Mouse (Mus musculus) ES-E14 (cell line): Measurements from ENCODE around the gene Smagp.

Source experiments
- HCFC1 ChIP-seq: IDR thresholded peaks from 2 replicates; pipeline ENCODE4 v1.6.1; 2012; ENCODE audit warnings: low read length, inconsistent platforms, borderline replicate concordance; ENCODE audit not compliant: insufficient read depth
- MAFK ChIP-seq: IDR thresholded peaks from 2 replicates; pipeline ENCODE4 v1.6.1; 2014; ENCODE audit warnings: mild to moderate bottlenecking, low read depth, low read length, inconsistent platforms; ENCODE audit not compliant: insufficient read depth
- ZC3H11A ChIP-seq: IDR thresholded peaks from 2 replicates; pipeline ENCODE4 v1.6.1; 2012; ENCODE audit warnings: low read depth, mild to moderate bottlenecking, inconsistent platforms, low read length, borderline replicate concordance
- ZNF384 ChIP-seq: IDR thresholded peaks from 2 replicates; pipeline ENCODE4 v1.6.1; 2012; ENCODE audit warnings: low read depth, low read length, inconsistent platforms

GRCm38 (mm10) chr15:100598287-100598882 is 38.4 kb downstream of the Smagp start:
- TF ChIP-seq ZNF384, result no peak
- TF ChIP-seq MAFK, result no peak
- TF ChIP-seq ZC3H11A, result no peak
- TF ChIP-seq HCFC1, result no peak
